Mouse (Mus musculus) ES-Bruce4 (cell line): ENCODE data around the gene Tango2.

Source experiments
- CTCF ChIP-seq: IDR thresholded peaks from one replicate; pipeline ENCODE4 v1.8.1; 2011; ENCODE audit warnings: low read depth, low read length
- POLR2A ChIP-seq: IDR thresholded peaks from one replicate; pipeline ENCODE4 v1.8.1; 2011; ENCODE audit warnings: low read length; ENCODE audit not compliant: insufficient read depth

- no peak for TF ChIP-seq CTCF
- TF ChIP-seq POLR2A: no peak
Observed at GRCm38 (mm10) chr16:18393595-18393994, 45.7 kb upstream of the Tango2 start.
